Mouse (Mus musculus): Measurements from ENCODE around the gene Rab44.
"Not testable (repeated sequence)": the region's sequence is repeated elsewhere in the genome, so short reads cannot be mapped to it uniquely, and the experiment has no call there.

- not testable (repeated sequence) for TF ChIP-seq CTCF (IDR thresholded peaks at IDR 0.05; ENCODE audit: extremely low read depth, insufficient read depth, insufficient read length, insufficient replicate concordance); POLR2A (IDR thresholded peaks at IDR 0.05; ENCODE audit: low read depth, low read length)
These were observed 46.5 kb upstream of the Rab44 start for GRCm38 (mm10) chr17:29067416-29067815.

Data from spleen, adult 2 months (tissue).